Mouse (Mus musculus): ENCODE results near the gene Rhox12.
A peak's percentile ranks its signal among the peaks of the same experiment; 100 is the strongest.

Gene Rhox12

DNA sequence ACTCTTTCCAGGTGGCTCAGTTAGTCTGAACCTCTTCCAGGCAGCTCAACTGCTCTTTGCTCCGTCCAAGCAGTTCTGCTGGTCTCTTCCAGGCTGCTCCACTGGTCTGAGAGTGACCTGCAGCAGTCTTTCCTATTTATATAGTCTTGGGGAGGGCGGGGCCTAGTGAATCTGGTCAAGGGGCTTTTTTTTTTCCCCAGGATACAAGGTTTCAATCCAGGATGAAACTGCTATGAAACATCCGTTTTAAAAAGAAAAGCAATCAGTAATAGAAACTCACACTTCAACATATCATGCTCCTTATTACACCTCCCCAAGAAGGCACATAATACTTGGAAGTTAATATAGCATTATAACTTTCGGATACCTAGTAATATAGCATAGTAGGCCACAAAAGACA lies at the start of gene Rhox12:
Gene Rhox12, minus strand, starts transcription at position 101 of the 400 bp plus-strand sequence.
- no peak for DNase-seq (ENCODE audit: low read depth, low spot score)

DNA sequence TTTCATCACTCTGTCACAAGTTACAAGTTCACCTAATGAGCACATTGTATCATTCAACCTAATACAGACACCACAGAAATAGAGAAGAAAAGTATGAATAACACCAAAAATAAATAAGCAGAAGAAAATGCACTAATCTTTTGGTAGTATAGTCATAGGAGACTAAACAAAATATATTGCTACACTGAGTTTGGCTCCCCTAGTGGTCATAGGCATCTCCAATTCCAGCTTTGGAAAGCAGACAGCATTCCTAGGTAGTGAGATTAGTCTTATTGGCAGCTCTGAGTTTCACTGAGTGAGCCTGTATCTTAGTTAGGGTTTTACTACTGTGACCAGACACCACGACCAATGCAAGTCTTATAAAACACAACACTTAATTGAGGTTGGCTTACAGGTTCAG lies 48.4 kb upstream of the Rhox12 start:
- DNase-seq (ENCODE audit: low read depth, low spot score): no peak

DNA sequence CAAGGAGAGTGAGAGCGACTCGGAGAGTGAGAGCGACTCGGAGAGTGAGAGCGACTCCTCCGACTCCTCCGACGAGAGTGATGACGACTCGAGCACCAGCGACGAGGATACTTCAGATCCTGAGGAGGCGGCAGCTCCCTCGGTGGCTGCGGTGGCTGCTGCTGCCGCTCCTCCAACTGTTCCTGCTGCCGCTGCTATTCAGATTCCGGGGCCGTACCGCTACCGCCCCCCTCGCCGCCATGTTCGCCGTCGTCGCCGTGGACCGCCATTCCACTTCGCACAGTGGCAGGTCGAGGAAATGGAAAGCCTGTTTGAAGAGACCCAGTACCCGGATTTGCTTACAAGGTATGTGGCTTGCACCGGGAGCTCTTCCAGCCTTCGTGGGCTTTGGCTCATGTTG lies 10.8 kb upstream of the Rhox12 start:
- no peak for DNase-seq (ENCODE audit: low read depth, low spot score)

DNA sequence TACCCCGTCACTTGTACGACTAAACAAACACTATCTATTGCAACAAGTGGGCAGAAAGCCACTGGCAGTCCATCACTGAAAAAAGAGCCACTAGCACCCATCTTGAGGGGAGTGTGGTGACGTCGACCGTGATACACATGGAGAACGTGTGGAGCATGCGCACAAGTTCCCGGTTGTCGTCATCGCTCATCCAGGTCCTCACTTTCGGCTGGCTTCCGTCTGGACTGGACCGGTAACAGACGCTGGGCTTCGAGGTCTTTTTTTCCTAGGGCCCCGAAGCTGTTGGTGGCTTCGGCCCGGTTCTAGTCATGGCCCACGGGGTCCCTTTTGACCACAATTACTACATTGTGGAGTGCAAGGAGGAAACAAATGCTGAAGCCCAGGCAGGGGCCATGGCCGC lies 10.3 kb upstream of the Rhox12 start, which contains the start of gene Rhox13:
Gene Rhox13, plus strand, starts transcription at position 238 of the 400 bp plus-strand sequence.
- DNase-seq (ENCODE audit: low read depth, low spot score): no peak

DNA sequence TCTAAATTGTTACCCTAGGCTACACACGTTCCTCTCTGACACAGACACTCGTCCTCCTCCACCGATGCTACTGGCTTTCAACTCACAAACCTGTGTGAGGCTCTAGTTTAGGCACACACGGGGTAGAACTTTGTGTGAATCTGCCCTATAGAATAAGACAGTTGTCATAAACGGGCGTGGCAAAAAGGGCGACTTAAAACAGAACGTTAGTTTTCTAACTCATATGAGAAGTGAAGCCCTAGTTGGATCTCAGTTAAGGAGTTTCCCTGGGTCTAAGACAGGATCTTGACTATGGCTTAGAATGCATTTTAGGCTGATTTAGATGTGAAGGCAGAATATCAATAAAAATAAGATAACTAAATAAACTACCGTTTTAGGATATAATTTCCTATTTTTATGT lies 25.7 kb downstream of the Rhox12 start, which contains the start of gene Rhox11:
Gene Rhox11, minus strand, starts transcription at position 101 of the 400 bp plus-strand sequence.
- no peak for DNase-seq (ENCODE audit: low read depth, low spot score)

DNA sequence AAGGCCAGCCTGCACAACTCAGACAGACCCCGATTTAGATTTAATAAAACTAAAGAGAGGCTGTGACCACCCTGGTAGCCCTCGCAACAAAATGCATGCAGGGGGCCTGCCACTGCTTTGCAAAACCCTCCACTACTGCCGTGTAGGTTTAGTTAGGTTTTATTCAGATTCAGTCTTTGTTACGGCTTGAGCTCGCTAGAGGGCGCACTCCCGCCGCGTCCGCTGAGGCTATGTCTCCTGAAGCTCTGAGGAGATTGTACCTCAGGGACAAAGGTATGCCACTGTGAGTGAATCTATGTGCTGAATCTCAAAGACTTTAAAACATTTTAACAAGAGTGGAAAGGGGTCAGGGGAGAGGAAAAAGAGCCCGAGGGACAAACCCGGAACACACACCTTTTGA lies 26.5 kb downstream of the Rhox12 start:
- no peak for DNase-seq (ENCODE audit: low read depth, low spot score)

DNA sequence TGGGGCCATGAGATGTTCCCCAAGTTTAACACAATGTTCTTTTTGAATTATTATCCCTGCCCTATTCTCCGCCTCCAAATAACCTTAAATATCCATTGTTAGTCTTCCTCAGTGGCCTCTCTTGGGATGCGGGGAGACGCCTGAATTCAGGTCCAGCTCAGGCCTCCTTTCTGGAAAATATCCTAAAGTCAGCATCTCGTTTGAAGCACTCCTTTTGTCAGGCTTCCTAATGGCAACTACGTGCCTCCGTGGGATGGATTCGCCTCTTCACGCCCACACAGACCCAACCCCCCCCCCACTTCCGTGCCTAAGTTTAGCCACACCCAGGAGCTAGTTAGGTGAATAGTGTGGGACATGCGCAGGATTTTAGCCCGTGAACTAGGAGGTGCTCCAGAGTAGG lies 44.5 kb downstream of the Rhox12 start, which contains the start of gene Rhox10:
Gene Rhox10, plus strand, starts transcription at position 301 of the 400 bp plus-strand sequence.
- DNase-seq (ENCODE audit: low read depth, low spot score): no peak

DNA sequence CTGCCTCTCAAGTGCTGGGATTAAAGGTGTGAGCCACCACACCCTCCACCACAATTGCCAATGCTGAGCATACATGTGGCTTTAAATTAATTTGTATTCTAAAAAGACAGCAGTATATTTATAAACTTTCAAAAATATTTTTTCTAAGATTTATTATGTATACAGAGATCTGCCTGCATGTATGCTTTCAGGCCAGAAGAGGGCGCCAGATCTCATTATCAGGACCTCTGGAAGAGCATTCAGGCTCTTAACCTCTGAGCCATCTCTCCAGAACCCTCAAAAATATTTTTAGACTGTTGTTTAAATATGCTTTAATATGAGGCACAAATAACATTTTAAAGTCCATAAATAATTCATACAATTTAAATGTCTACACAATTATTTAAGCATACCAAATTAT lies 49.2 kb downstream of the Rhox12 start:
- peak; percentile 2 for DNase-seq (ENCODE audit: low read depth, low spot score)
